Mouse (Mus musculus) heart, adult 9 months (tissue): Measurements from ENCODE around the gene Pitpnm3.

Experiments
- DNase-seq, 2 experiments: peaks; one replicate each; pipeline ENCODE4 v3.0.0; 2022; ENCODE audit warnings: low spot score in 2 of 2

Gene Pitpnm3

GRCm38 (mm10) chr11:72094442-72094841, 41.1 kb downstream of the Pitpnm3 start:
- DNase-seq = peak; percentile 31 to 44

GRCm38 (mm10) chr11:72092390-72092789, 43.2 kb downstream of the Pitpnm3 start:
- DNase-seq = no peak

GRCm38 (mm10) chr11:72086251-72087046, 49.1 kb downstream of the Pitpnm3 start:
- DNase-seq = peak in 1 of 2 experiments; percentile 23

GRCm38 (mm10) chr11:72084337-72084736, 51.2 kb downstream of the Pitpnm3 start:
- DNase-seq = no peak

- DNase-seq = no peak
These were observed 53.0 kb downstream of the Pitpnm3 start for GRCm38 (mm10) chr11:72082601-72083000.

GRCm38 (mm10) chr11:72080461-72080860, 55.1 kb downstream of the Pitpnm3 start:
- no peak for DNase-seq

GRCm38 (mm10) chr11:72078647-72079046, 56.9 kb downstream of the Pitpnm3 start:
- no peak for DNase-seq

GRCm38 (mm10) chr11:72078056-72078455, 57.5 kb downstream of the Pitpnm3 start:
- no peak for DNase-seq

GRCm38 (mm10) chr11:72074230-72074629, 61.3 kb downstream of the Pitpnm3 start:
- no peak for DNase-seq

- DNase-seq = no peak
These were observed 63.2 kb downstream of the Pitpnm3 start for GRCm38 (mm10) chr11:72072331-72072905.

GRCm38 (mm10) chr11:72070733-72071132, 64.8 kb downstream of the Pitpnm3 start:
- no peak for DNase-seq

- DNase-seq = no peak
These were observed 67.6 kb downstream of the Pitpnm3 start for GRCm38 (mm10) chr11:72068026-72068425.

GRCm38 (mm10) chr11:72067326-72067725, 68.3 kb downstream of the Pitpnm3 start:
- no peak for DNase-seq

GRCm38 (mm10) chr11:72066330-72066729, 69.2 kb downstream of the Pitpnm3 start:
- no peak for DNase-seq

- DNase-seq = peak; percentile 44 to 60
These were observed 70.5 kb downstream of the Pitpnm3 start for GRCm38 (mm10) chr11:72065103-72065502.

GRCm38 (mm10) chr11:72064414-72064813, 71.2 kb downstream of the Pitpnm3 start:
- no peak for DNase-seq

GRCm38 (mm10) chr11:72061093-72061620, 74.4 kb downstream of the Pitpnm3 start:
- DNase-seq = no peak

- no peak for DNase-seq
These were observed 75.2 kb downstream of the Pitpnm3 start for GRCm38 (mm10) chr11:72060416-72060815.

GRCm38 (mm10) chr11:72057166-72057565, 78.4 kb downstream of the Pitpnm3 start:
- DNase-seq = no peak

GRCm38 (mm10) chr11:72055176-72055575, 80.4 kb downstream of the Pitpnm3 start:
- no peak for DNase-seq

GRCm38 (mm10) chr11:72052636-72053035, 82.9 kb downstream of the Pitpnm3 start:
- DNase-seq = peak in 1 of 2 experiments; percentile 68

GRCm38 (mm10) chr11:72052221-72052620, 83.4 kb downstream of the Pitpnm3 start:
- no peak for DNase-seq
